Mouse (Mus musculus) limb, embryonic 13.5 days (tissue): ENCODE data around the gene Pdhx. TPM values are rescaled to one million over a fixed set of nuclear protein-coding genes. Genes with fewer than 3 reads are reported as not detected.

Experiments used
- ATAC-seq: fragments of 200-750 bp; cut with Nextera tagmentation; 2 replicates; pipeline ENCODE4 v1.8.0; 2017; ENCODE audit warnings: low read depth, moderate number of reproducible peaks, moderate TSS enrichment; ENCODE audit not compliant: low FRiP score
- H3K27ac ChIP-seq: fragments of 300-500 bp; sonication (generic); 2 replicates; pipeline ENCODE4 v1.5.1; 2015; ENCODE audit warnings: inconsistent platforms, mild to moderate bottlenecking, moderate library complexity
- H3K27me3 ChIP-seq: fragments of 300-500 bp; sonication (generic); 2 replicates; pipeline ENCODE4 v1.6.1; 2015; ENCODE audit warnings: mild to moderate bottlenecking, inconsistent platforms
- H3K36me3 ChIP-seq: fragments of 300-500 bp; sonication (generic); 2 replicates; pipeline ENCODE4 v1.6.1; 2015; ENCODE audit warnings: inconsistent platforms, mild to moderate bottlenecking, moderate library complexity
- H3K4me1 ChIP-seq: fragments of 300-500 bp; sonication (generic); 2 replicates; pipeline ENCODE4 v1.6.1; 2015; ENCODE audit warnings: inconsistent platforms
- H3K4me2 ChIP-seq: fragments of 300-500 bp; sonication (generic); replicated peaks from 2 replicates; pipeline ENCODE4 v1.6.1; 2015; ENCODE audit warnings: inconsistent platforms, mild to moderate bottlenecking, moderate library complexity
- H3K4me3 ChIP-seq: fragments of 300-500 bp; sonication (generic); 2 replicates; pipeline ENCODE4 v1.5.1; 2015; ENCODE audit warnings: moderate library complexity, mild to moderate bottlenecking, inconsistent platforms
- H3K9ac ChIP-seq: fragments of 300-500 bp; sonication (generic); 2 replicates; pipeline ENCODE4 v1.6.1; 2015; ENCODE audit warnings: mild to moderate bottlenecking, inconsistent platforms
- H3K9me3 ChIP-seq: fragments of 300-500 bp; sonication (generic); 2 replicates; pipeline ENCODE4 v1.6.1; 2016; ENCODE audit warnings: inconsistent platforms
- WGBS: fragments of 180-500 bp; shearing (Covaris S2); methylation state at CpG from one replicate; pipeline ENCODE4 v1.1.7; 2015; 5-methylcytosine and 5-hydroxymethylcytosine counted together
- polyA plus RNA-seq: library from polyadenylated mRNA; unstranded; fragments of >200 nt; fragmentation: Nextera tagmentation; extraction: Ambion mirVana; gene quantifications from 2 replicates; pipeline ENCODE4 v1.2.1, GENCODE M21; 2015

Gene Pdhx
- polyA plus RNA-seq, 1 experiment from 2014 or later = 42.8 TPM

DNA sequence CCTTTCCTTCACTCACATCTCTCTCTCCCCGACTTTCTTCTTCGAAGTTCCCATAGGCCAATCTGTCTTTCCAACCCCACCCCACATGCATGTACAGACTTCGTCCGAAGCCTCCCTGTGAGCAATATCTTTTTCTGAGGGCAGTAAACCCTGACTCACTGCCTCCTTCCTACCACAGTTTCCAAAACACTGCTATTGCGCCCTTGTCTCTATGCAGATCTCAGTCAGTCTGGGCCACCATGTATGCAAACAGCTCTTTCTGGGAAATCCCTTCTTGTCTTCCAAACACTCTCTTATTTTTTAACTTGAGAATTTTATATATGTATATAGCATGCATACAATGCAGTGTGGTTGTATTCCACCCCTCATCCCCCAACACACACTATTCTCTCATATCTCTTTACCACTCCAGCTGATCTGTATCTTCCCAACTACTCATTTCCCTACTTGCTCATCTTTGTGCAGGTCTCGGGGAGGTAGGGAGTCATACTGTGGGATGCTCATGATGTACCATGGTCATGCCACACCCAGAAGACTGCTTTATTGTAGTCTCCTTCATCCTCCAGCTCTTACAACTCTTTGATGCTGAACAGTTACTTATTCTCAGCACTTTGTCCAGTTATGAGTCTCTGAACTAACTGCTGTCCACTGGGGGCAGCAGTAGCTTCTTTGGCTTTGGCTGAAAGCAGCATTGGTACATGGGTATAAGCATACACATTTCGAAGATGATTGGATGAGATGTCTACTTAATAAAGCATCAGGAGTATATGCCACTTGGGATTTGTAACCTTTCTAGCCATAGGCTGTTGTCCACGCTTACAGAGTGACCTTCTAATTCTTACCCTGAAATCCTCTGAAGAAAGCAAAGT, 91.6 kb downstream of the Pdhx start:
- ATAC-seq = no peak
- no peaks in the 10 kb centered on the region for H3K4me1 ChIP-seq
- no peak overlapping the region for H3K9ac ChIP-seq
- no peaks in the 10 kb centered on the region for H3K36me3 ChIP-seq
- H3K27me3 ChIP-seq = no peaks in the 10 kb centered on the region
- H3K9me3 ChIP-seq = no peaks in the 10 kb centered on the region
- WGBS = 88% methylated on average over 8 of the region's 8 CpGs
- H3K4me2 ChIP-seq = no peak overlapping the region
- H3K27ac ChIP-seq = no peak overlapping the region
- no peak overlapping the region for H3K4me3 ChIP-seq

DNA sequence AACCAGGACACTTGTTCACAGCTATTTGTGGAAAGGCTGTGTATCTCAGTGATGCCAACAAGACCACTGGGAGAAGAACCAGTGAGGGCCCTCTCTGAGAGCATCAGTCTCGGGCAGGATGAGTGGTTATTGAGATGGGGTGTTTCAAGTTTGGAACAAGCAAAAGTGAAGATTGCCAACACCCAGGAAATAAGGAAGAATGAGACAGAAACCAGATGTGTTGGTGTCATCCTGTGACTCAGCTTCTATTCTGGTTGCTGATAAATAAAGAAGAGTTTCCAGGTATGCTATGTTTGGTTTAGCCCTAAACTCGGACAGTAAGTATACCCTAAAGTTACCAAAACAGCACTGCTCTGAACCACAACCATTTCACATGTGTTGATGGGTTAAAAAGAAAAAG, 92.4 kb downstream of the Pdhx start:
- Histone ChIP-seq H3K36me3 (no peaks in the 10 kb centered on the region), H3K4me3 (no peak overlapping the region), H3K4me1 (no peaks in the 10 kb centered on the region), H3K9me3 (no peaks in the 10 kb centered on the region), H3K9ac (no peak overlapping the region), H3K4me2 (no peak overlapping the region), H3K27ac (no peak overlapping the region), H3K27me3 (no peaks in the 10 kb centered on the region)
- ATAC-seq = no peak
- 80% methylated on average over 2 of the region's 2 CpGs for WGBS

DNA sequence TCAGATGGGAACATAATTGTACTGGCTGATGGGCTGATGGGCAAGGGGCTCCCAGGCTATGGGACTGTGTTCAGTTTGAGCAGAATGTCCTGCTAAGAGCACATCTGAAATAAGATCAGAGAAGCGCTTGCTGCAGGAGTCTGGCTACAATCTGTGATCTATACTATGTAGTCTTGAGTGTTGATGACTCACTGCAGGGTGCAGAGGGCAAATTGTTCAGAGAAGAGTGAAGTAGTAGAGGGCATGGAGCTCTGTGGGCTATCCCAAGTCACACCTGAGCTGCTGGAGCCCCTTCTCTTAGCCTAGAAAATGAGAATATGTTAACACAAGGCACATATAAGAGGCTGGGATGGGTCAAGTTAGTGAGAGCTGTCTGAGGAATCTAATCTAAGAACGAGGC, 93.8 kb downstream of the Pdhx start:
- H3K27me3 ChIP-seq = no peaks in the 10 kb centered on the region
- H3K4me3 ChIP-seq = no peak overlapping the region
- no peak overlapping the region for H3K27ac ChIP-seq
- H3K4me1 ChIP-seq = no peaks in the 10 kb centered on the region
- no peak for ATAC-seq
- no peaks in the 10 kb centered on the region for H3K9me3 ChIP-seq
- no peak overlapping the region for H3K4me2 ChIP-seq
- H3K9ac ChIP-seq = no peak overlapping the region
- WGBS = 75% methylated on average over 2 of the region's 2 CpGs
- H3K36me3 ChIP-seq = no peaks in the 10 kb centered on the region

DNA sequence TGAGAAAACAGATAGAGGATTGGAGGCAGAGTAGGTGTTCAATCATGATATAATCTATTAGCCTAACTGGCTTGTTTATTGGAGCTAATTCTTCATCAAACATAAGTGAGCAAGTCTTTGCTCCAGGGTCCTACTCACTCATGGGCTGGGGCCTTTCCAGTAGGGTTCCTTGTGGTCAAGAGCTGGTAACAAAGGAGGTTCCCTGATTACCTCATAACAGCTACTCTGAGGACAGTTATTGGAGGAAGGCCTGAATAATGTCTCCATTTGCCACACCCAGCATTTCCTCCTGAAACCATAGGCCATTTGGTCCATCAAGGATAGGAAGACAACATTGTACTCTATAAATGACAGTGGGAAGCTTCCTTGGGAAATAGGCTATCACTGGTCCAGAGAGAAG, 94.2 kb downstream of the Pdhx start:
- H3K4me2 ChIP-seq = no peak overlapping the region
- H3K9me3 ChIP-seq = no peaks in the 10 kb centered on the region
- no peaks in the 10 kb centered on the region for H3K4me1 ChIP-seq
- H3K4me3 ChIP-seq = no peak overlapping the region
- no peaks in the 10 kb centered on the region for H3K36me3 ChIP-seq
- no peak overlapping the region for H3K27ac ChIP-seq
- no peaks in the 10 kb centered on the region for H3K27me3 ChIP-seq
- ATAC-seq = no peak
- no peak overlapping the region for H3K9ac ChIP-seq

DNA sequence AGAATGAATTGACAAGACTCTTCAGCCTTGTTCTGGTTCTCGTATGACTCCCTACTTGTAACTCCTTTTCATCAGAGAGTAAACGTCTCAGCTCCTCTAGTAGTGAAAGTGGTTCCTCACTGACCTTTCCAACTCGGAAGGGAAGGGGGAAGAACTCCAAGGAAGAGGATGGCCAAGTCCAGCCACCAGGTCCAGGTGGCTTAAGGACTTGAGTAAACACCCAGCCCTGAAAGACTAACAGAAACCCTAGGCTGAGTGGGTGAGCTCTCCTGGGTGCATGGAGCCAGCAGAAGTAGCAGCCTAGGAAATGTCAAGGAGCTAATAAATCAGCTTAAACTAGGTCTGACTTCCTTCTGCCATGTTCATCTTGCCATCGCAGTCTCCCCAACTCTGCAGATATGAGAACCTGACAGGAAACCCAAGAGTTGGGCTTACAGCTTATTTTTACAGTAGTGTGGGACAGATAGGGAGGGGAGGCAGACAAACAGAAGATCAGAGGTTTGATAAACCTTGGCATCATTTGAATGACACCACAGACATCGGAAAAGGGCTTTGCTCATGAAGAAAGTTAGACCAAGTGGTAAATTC, 97.9 kb downstream of the Pdhx start:
- H3K9me3 ChIP-seq = no peaks in the 10 kb centered on the region
- peaks cover 6% of the 10 kb centered on the region; the same call in 1 of the 2 replicates for H3K4me1 ChIP-seq
- no peaks in the 10 kb centered on the region for H3K36me3 ChIP-seq
- WGBS = 81% methylated on average over 5 of the region's 5 CpGs
- no peak overlapping the region for H3K27ac ChIP-seq
- no peak overlapping the region for H3K9ac ChIP-seq
- no peak for ATAC-seq
- H3K4me3 ChIP-seq = no peak overlapping the region
- no peaks in the 10 kb centered on the region for H3K27me3 ChIP-seq
- no peak overlapping the region for H3K4me2 ChIP-seq

DNA sequence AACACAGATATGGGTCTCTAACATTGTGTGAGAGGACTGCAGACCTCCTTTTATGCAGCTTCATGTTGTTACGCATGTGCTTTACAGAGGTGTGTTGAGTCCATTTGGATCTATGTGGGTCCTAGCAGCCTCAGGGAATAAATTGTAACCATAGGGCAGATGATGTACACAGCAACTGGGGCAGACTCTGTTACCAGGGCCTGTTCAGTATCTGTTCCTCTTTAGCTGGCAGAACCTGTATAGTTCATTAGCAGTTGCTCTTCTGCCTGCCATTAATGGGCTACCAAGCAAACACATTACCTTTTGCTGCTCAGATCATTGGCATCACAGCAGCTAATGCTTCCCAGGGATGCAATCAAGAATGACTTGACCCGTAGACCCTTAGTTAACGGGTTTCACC, 100.2 kb downstream of the Pdhx start:
- Histone ChIP-seq H3K27ac (no peak overlapping the region), H3K9ac (no peak overlapping the region), H3K36me3 (no peaks in the 10 kb centered on the region), H3K27me3 (no peaks in the 10 kb centered on the region), H3K4me1 (peaks cover 6% of the 10 kb centered on the region; the same call in 1 of the 2 replicates), H3K9me3 (no peaks in the 10 kb centered on the region), H3K4me2 (no peak overlapping the region), H3K4me3 (no peak overlapping the region)
- 87% methylated on average over 3 of the region's 3 CpGs for WGBS
- no peak for ATAC-seq

DNA sequence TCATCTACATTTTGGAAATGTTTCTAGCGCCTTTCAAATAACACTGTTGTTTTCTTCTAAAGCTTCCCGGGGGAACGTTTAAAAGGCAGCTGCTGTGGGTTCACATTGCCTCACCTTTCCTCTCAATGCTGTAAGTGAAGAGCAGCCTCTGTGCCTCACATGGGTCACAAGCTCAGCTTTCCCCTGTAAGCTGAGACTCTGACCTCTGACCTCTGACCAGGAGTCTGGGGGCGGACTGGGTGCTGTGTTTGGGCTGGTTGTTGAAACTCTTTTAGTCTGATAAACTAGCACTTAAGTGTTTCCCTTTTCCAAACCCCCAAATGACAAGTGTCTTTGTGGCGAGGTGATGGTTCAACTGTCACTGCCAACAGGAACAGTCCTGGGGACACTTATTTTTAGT, 100.7 kb downstream of the Pdhx start:
- H3K9ac ChIP-seq = no peak overlapping the region
- no peak overlapping the region for H3K4me2 ChIP-seq
- H3K36me3 ChIP-seq = no peaks in the 10 kb centered on the region
- no peaks in the 10 kb centered on the region for H3K9me3 ChIP-seq
- H3K4me1 ChIP-seq = peaks cover 6% of the 10 kb centered on the region; the same call in 1 of the 2 replicates
- H3K27me3 ChIP-seq = no peaks in the 10 kb centered on the region
- H3K4me3 ChIP-seq = no peak overlapping the region
- no peak for ATAC-seq
- 39% methylated on average over 5 of the region's 5 CpGs for WGBS
- no peak overlapping the region for H3K27ac ChIP-seq

DNA sequence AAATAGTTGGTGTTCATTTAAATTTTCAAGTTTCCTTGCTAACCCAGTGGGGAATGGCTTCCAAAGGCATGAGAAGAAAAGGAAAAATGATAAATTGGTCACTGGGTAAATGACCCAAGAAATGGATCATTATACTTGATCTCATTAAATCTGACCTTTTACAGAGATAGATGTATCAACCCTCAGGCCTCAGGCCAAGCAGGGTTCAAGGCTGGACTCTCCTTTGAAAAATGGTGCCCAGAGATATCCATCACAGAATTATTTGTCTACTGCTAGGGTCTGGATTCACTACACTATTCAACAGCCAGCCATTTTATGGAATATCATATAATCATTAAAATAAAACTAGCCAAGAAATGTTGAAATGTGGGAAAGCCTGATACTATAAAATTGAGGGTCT, 101.4 kb downstream of the Pdhx start:
- Histone ChIP-seq H3K27ac (no peak overlapping the region), H3K4me2 (no peak overlapping the region), H3K27me3 (no peaks in the 10 kb centered on the region), H3K9ac (no peak overlapping the region), H3K4me3 (no peak overlapping the region), H3K9me3 (no peaks in the 10 kb centered on the region), H3K4me1 (peaks cover 6% of the 10 kb centered on the region; the same call in 1 of the 2 replicates), H3K36me3 (no peaks in the 10 kb centered on the region)
- ATAC-seq = no peak

Other genes starting within 250 kb of the Pdhx start
- 11.7 and 13.0 TPM in 2 replicates for gene Cd44, start 171.8 kb downstream of the Pdhx start, polyA plus RNA-seq
- gene Apip, start 162 bp upstream of the Pdhx start, polyA plus RNA-seq = 87.2 and 88.3 TPM in 2 replicates
- 0.28 and 0.45 TPM in 2 replicates for gene Ehf, start 229.8 kb upstream of the Pdhx start, polyA plus RNA-seq